Mouse (Mus musculus) MEL (cell line): Measurements from ENCODE around the gene Dolpp1.

Experiments used
- CHD1 ChIP-seq: IDR thresholded peaks from 2 replicates; pipeline ENCODE4 v1.6.1; 2012; ENCODE audit warnings: low read depth, mild to moderate bottlenecking, inconsistent platforms, low read length, improper control_type of control experiment
- CTCF ChIP-seq, 3 experiments: IDR thresholded peaks in 2 of 3; conservative IDR thresholded peaks in 1 of 3; 2 replicates each; pipeline ENCODE4 v1.5.1; 2011 to 2012; ENCODE audit warnings: low read length in 3 of 3, low read depth in 2 of 3, mild to moderate bottlenecking in 2 of 3, improper control_type of control experiment in 1 of 3, inconsistent platforms in 1 of 3, mixed read lengths in 1 of 3, moderate library complexity in 1 of 3; ENCODE audit not compliant: control insufficient read depth in 1 of 3, insufficient read depth in 1 of 3, poor library complexity in 1 of 3, severe bottlenecking in 1 of 3
- GABPA ChIP-seq: IDR thresholded peaks from 2 replicates; pipeline ENCODE4 v1.6.1; 2012; ENCODE audit warnings: low read depth, mild to moderate bottlenecking, inconsistent platforms, low read length, improper control_type of control experiment, moderate library complexity
- HCFC1 ChIP-seq: IDR thresholded peaks from 2 replicates; pipeline ENCODE4 v1.6.1; 2012; ENCODE audit warnings: low read depth, mild to moderate bottlenecking, inconsistent platforms, low read length, improper control_type of control experiment, moderate library complexity
- MAFK ChIP-seq: IDR thresholded peaks from 2 replicates; pipeline ENCODE4 v1.6.1; 2011; ENCODE audit warnings: low read depth, mild to moderate bottlenecking, low read length, improper control_type of control experiment, borderline replicate concordance
- NELFE ChIP-seq: IDR thresholded peaks from 2 replicates; pipeline ENCODE4 v1.6.1; 2011; ENCODE audit warnings: low read depth, low read length, improper control_type of control experiment
- POLR2A ChIP-seq, 2 experiments: IDR thresholded peaks; 2 replicates each; pipeline ENCODE4 v1.6.1; 2011 to 2012; ENCODE audit warnings: low read length in 2 of 2, mild to moderate bottlenecking in 2 of 2, control low read depth in 1 of 2, improper control_type of control experiment in 1 of 2, low read depth in 1 of 2, moderate library complexity in 1 of 2; ENCODE audit not compliant: control insufficient read depth in 1 of 2, insufficient read depth in 1 of 2, poor library complexity in 1 of 2
- POLR2AphosphoS5 ChIP-seq: IDR thresholded peaks from 2 replicates; pipeline ENCODE4 v1.6.1; 2012; ENCODE audit warnings: low read depth, borderline replicate concordance, mild to moderate bottlenecking, inconsistent platforms, low read length, moderate library complexity, mixed read lengths
- RCOR1 ChIP-seq: IDR thresholded peaks from 2 replicates; pipeline ENCODE4 v1.6.1; 2012; ENCODE audit warnings: low read depth, mild to moderate bottlenecking, inconsistent platforms, low read length, improper control_type of control experiment
- TAL1 ChIP-seq: IDR thresholded peaks from 2 replicates; pipeline ENCODE4 v1.6.1; 2012; ENCODE audit warnings: mild to moderate bottlenecking, inconsistent platforms, low read length, moderate library complexity, mixed read lengths
- TCF12 ChIP-seq: IDR thresholded peaks from 2 replicates; pipeline ENCODE4 v1.6.1; 2014; ENCODE audit warnings: low read depth, mild to moderate bottlenecking, inconsistent platforms, low read length, improper control_type of control experiment, moderate library complexity
- UBTF ChIP-seq: IDR thresholded peaks from 2 replicates; pipeline ENCODE4 v1.6.1; 2012; ENCODE audit warnings: low read depth, mild to moderate bottlenecking, inconsistent platforms, low read length, improper control_type of control experiment, moderate library complexity, borderline replicate concordance; ENCODE audit not compliant: insufficient read depth
- ZC3H11A ChIP-seq: IDR thresholded peaks from 2 replicates; pipeline ENCODE4 v1.6.1; 2012; ENCODE audit warnings: low read depth, mild to moderate bottlenecking, inconsistent platforms, low read length, improper control_type of control experiment

GRCm38 (mm10) chr2:30395757-30396156 is 3.7 kb downstream of the Dolpp1 start:
- TF ChIP-seq CTCF (IDR thresholded peaks at IDR 0.05 in 2 of 3, conservative IDR thresholded peaks at IDR 0.05 in 1 of 3; ENCODE audit: control insufficient read depth in 1 of 3, insufficient read depth in 1 of 3, low read depth in 2 of 3, low read length in 3 of 3, poor library complexity in 1 of 3, severe bottlenecking in 1 of 3) (no peak), POLR2A (IDR thresholded peaks at IDR 0.05; ENCODE audit: control insufficient read depth in 1 of 2, insufficient read depth in 1 of 2, low read depth in 1 of 2, low read length in 2 of 2, poor library complexity in 1 of 2) (no peak), TCF12 (no peak), CHD1 (no peak), ZC3H11A (no peak), TAL1 (no peak), UBTF (no peak), HCFC1 (no peak), MAFK (no peak), POLR2AphosphoS5 (no peak), GABPA (no peak), NELFE (no peak), RCOR1 (no peak)
